Mouse (Mus musculus) forebrain, embryonic 15.5 days (tissue): ENCODE measurements around the gene Cmklr1. TPM values are rescaled to one million over a fixed set of nuclear protein-coding genes. Genes with fewer than 3 reads are reported as not detected.

Experiments used
- ATAC-seq: fragments of 200-750 bp; cut with Nextera tagmentation; replicated peaks from 2 replicates; pipeline ENCODE4 v1.8.0; 2017; ENCODE audit warnings: mild to moderate bottlenecking, moderate TSS enrichment, moderate library complexity
- H3K27ac ChIP-seq: fragments of 300-500 bp; sonication (generic); replicated peaks from 2 replicates; pipeline ENCODE4 v1.5.1; 2015; ENCODE audit warnings: mild to moderate bottlenecking, inconsistent platforms
- H3K27me3 ChIP-seq: fragments of 300-500 bp; sonication (generic); 2 replicates; pipeline ENCODE4 v1.6.1; 2015; ENCODE audit warnings: inconsistent platforms
- H3K36me3 ChIP-seq: fragments of 300-500 bp; sonication (generic); 2 replicates; pipeline ENCODE4 v1.6.1; 2015; ENCODE audit warnings: mild to moderate bottlenecking, inconsistent platforms
- H3K4me1 ChIP-seq: fragments of 300-500 bp; sonication (generic); 2 replicates; pipeline ENCODE4 v1.6.1; 2015; ENCODE audit warnings: inconsistent platforms
- H3K4me2 ChIP-seq: fragments of 300-500 bp; sonication (generic); replicated peaks from 2 replicates; pipeline ENCODE4 v1.6.1; 2015; ENCODE audit warnings: mild to moderate bottlenecking, inconsistent platforms
- H3K4me3 ChIP-seq: fragments of 300-500 bp; sonication (generic); 2 replicates; pipeline ENCODE4 v1.5.1; 2015; ENCODE audit warnings: mild to moderate bottlenecking, inconsistent platforms
- H3K9ac ChIP-seq: fragments of 300-500 bp; sonication (generic); replicated peaks from 2 replicates; pipeline ENCODE4 v1.6.1; 2015; ENCODE audit warnings: mild to moderate bottlenecking, inconsistent platforms
- H3K9me3 ChIP-seq: fragments of 300-500 bp; sonication (generic); 2 replicates; pipeline ENCODE4 v1.6.1; 2016; ENCODE audit warnings: inconsistent platforms
- WGBS: fragments of 180-500 bp; shearing (Covaris S2); methylation state at CpG from one replicate; pipeline ENCODE4 v1.1.7; 2015; ENCODE audit warnings: mixed read lengths; 5-methylcytosine and 5-hydroxymethylcytosine counted together
- polyA plus RNA-seq: library from polyadenylated mRNA; unstranded; fragments of >200 nt; fragmentation: Nextera tagmentation; extraction: Ambion mirVana; gene quantifications from 2 replicates; pipeline ENCODE4 v1.2.1, GENCODE M21; 2015

Gene Cmklr1
- polyA plus RNA-seq, 1 experiment from 2014 or later: 1.3 TPM

GRCm38 (mm10) chr5:113579128-113579527, 71.1 kb downstream of the Cmklr1 start:
- 79% methylated on average over 4 of the region's 4 CpGs for WGBS
- Histone ChIP-seq H3K9ac (no peak overlapping the region), H3K27ac (0 out of 2 replicates have a peak overlapping the region, but pooled peaks have one; percentile 17), H3K4me3 (no peak overlapping the region), H3K36me3 (no peaks in the 10 kb centered on the region), H3K9me3 (no peaks in the 10 kb centered on the region), H3K4me1 (peaks cover 24% of the 10 kb centered on the region), H3K27me3 (no peaks in the 10 kb centered on the region), H3K4me2 (no peak overlapping the region)
- no peak for ATAC-seq

DNA sequence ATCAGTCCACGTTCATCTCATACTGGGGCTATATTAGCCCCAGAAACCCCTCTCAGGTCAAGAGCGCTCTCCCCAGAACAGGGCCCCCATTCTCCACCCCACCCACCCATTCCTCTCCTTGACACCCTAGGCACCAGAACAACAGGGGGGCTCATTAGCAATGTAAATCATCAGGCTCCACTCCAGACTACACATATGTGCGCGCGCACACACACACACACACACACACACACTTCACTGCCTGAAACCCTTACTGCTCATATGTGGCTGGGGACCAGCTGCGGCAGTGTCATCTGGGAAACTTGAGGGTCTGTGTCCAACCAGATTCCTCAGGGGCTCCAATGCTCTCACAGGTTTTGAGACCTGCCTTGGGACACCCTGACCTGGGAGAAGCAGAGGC, 71.8 kb downstream of the Cmklr1 start:
- Histone ChIP-seq H3K4me2 (no peak overlapping the region), H3K4me3 (no peak overlapping the region), H3K4me1 (peaks cover 24% of the 10 kb centered on the region), H3K27ac (no peak overlapping the region), H3K9me3 (no peaks in the 10 kb centered on the region), H3K9ac (no peak overlapping the region), H3K36me3 (no peaks in the 10 kb centered on the region), H3K27me3 (no peaks in the 10 kb centered on the region)
- WGBS: 71% methylated on average over 6 of the region's 6 CpGs
- ATAC-seq: no peak

DNA sequence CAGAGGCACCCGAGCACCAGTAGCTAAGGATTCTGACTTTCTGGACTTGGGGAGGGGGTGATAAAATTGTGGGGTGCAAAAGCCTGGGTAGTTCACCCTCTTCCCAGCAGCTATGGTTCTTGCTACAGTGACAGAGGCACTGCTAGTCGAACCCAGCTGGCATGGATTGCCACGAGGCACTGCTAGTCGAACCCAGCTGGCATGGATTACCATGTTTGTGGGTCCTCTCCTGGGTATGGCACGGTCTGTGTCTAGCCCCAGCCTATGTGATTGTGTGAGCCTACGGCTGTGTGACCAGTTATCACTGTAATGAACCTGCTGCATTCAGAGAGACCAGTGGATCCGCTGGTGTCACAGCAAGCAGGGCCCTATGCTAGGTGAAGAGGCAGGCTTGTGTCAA, 72.7 kb downstream of the Cmklr1 start:
- H3K4me1 ChIP-seq: peaks cover 24% of the 10 kb centered on the region
- no peaks in the 10 kb centered on the region for H3K9me3 ChIP-seq
- H3K4me2 ChIP-seq: peak overlapping the region; percentile 38
- H3K36me3 ChIP-seq: no peaks in the 10 kb centered on the region
- H3K4me3 ChIP-seq: peak overlapping the region; percentile 20
- 71% methylated on average over 7 of the region's 7 CpGs for WGBS
- ATAC-seq: peak; percentile 67
- 0 out of 2 replicates have a peak overlapping the region, but pooled peaks have one; percentile 13 for H3K9ac ChIP-seq
- no peaks in the 10 kb centered on the region for H3K27me3 ChIP-seq
- H3K27ac ChIP-seq: no peak overlapping the region

DNA sequence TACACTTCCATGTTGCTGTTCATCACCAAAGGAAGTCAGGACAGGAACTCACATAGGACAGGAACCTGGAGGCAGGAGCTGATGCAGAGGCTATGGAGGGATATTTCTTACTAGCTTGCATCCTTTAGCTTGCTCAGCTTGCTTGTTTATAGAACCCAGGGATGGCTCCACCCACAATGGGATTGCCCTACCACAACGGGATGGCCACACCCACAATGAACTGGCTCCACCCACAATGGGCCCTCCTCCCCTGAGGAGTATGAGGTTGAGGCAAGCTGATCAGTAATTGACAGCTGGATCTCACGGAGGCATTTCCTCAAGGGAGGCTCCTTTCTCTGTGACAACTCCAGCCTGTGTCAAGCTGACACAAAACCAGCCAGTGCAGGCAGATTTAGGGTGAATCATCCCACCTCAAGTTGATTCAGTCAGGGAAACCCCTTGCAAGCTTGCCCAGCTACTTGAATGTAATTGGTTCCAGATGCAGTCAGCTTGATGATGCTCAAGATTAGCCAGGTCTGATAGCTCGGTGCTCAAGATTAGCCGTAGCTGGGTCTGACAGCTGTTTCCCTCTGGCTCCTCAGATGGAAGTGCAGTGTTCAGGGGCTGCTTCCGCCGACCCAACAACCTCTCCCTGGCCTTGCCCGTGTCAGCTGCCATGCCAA, 80.0 kb downstream of the Cmklr1 start:
- Histone ChIP-seq H3K9ac (no peak overlapping the region), H3K4me1 (no peaks in the 10 kb centered on the region), H3K27me3 (no peaks in the 10 kb centered on the region), H3K27ac (no peak overlapping the region), H3K4me3 (no peak overlapping the region), H3K4me2 (no peak overlapping the region), H3K36me3 (no peaks in the 10 kb centered on the region), H3K9me3 (no peaks in the 10 kb centered on the region)
- no peak for ATAC-seq
- WGBS: 61% methylated on average over 7 of the region's 7 CpGs

- no peaks in the 10 kb centered on the region for H3K36me3 ChIP-seq
- no peak for ATAC-seq
- no peak overlapping the region for H3K27ac ChIP-seq
- H3K9ac ChIP-seq: no peak overlapping the region
- no peaks in the 10 kb centered on the region for H3K9me3 ChIP-seq
- H3K4me2 ChIP-seq: no peak overlapping the region
- no peaks in the 10 kb centered on the region for H3K27me3 ChIP-seq
- WGBS: 70% methylated on average over 12 of the region's 12 CpGs
- no peaks in the 10 kb centered on the region for H3K4me1 ChIP-seq
- H3K4me3 ChIP-seq: no peak overlapping the region
Measured at GRCm38 (mm10) chr5:113565858-113566257, 84.4 kb downstream of the Cmklr1 start.

- 71% methylated on average over 10 of the region's 10 CpGs for whole genome bisulfite sequencing
- no peaks in the 10 kb centered on the region for H3K36me3 ChIP-seq
- H3K27me3 ChIP-seq: no peaks in the 10 kb centered on the region
- H3K4me1 ChIP-seq: no peaks in the 10 kb centered on the region
- no peak overlapping the region for H3K9ac ChIP-seq
- ATAC-seq: no peak
- H3K4me3 ChIP-seq: no peak overlapping the region
- no peak overlapping the region for H3K4me2 ChIP-seq
- no peak overlapping the region for H3K27ac ChIP-seq
- no peaks in the 10 kb centered on the region for H3K9me3 ChIP-seq
Measured at GRCm38 (mm10) chr5:113565101-113565854, 84.9 kb downstream of the Cmklr1 start.

- Histone ChIP-seq H3K9ac (no peak overlapping the region), H3K27ac (no peak overlapping the region), H3K36me3 (no peaks in the 10 kb centered on the region), H3K4me1 (no peaks in the 10 kb centered on the region), H3K4me2 (no peak overlapping the region), H3K9me3 (no peaks in the 10 kb centered on the region), H3K27me3 (no peaks in the 10 kb centered on the region), H3K4me3 (no peak overlapping the region)
- no peak for ATAC-seq
- WGBS: 38% methylated on average over 4 of the region's 4 CpGs
Measured at GRCm38 (mm10) chr5:113564463-113564862, 85.8 kb downstream of the Cmklr1 start.

Other genes with a start within 250 kb of the Cmklr1 start
- 7.9 and 8.4 TPM in 2 replicates for gene Wscd2, start 160.1 kb downstream of the Cmklr1 start, polyA plus RNA-seq
- gene 1700069L16Rik, start 74.3 kb upstream of the Cmklr1 start, polyA plus RNA-seq: not detected in 2 replicates
- gene Ficd, start 85.4 kb upstream of the Cmklr1 start, polyA plus RNA-seq: 7.8 and 9.0 TPM in 2 replicates
- 57.6 and 58.7 TPM in 2 replicates for gene Sart3, start 122.1 kb upstream of the Cmklr1 start, polyA plus RNA-seq
- gene Iscu, start 122.3 kb upstream of the Cmklr1 start, polyA plus RNA-seq: 87.4 and 94.1 TPM in 2 replicates
- 4.9 and 5.1 TPM in 2 replicates for gene Tmem119, start 150.1 kb upstream of the Cmklr1 start, polyA plus RNA-seq
- 1.8 TPM in 2 replicates for gene Selplg, start 182.2 kb upstream of the Cmklr1 start, polyA plus RNA-seq